Mouse (Mus musculus) heart, postnatal 10 days (tissue): ENCODE data around the gene Agbl4. TPM values are rescaled to one million over a fixed set of nuclear protein-coding genes. Genes with fewer than 3 reads are reported as not detected.

Source experiments
- DNase-seq, 2 experiments: peaks; one replicate each; pipeline ENCODE4 v3.0.0; 2021
- intact Hi-C: fragments of 180-260 bp; cut with DNase I; formaldehyde crosslinking; loops from one replicate; pipeline ENCODE4 v1.15.1; 2025
- total RNA-seq, 2 experiments: library from RNA; stranded (reverse); gene quantifications; 2 replicates each; pipeline ENCODE4 v1.2.3; 2021

The Agbl4 gene
- total RNA-seq, 2 experiments from 2014 or later, result 0.32 to 0.67 TPM

DNA sequence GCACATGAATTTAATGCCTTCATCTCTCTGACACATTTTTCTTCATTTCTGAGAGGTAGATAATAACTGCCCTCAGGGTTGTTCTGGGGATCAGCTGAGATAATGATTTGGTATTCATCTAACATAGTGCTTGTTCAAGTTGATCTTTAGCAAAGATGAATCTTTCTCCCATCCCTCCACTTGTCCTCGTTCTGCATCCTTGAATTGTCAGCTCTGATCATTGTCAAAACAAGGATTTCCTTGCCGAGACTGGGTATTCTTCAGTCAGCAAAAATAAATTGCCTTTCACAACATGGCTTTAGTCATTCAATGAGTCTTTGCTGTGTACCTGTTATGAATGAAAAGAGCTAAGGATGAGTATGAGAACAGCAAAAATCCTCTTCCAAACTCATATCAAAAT lies 970.3 kb downstream of the Agbl4 start:
- no peak for DNase-seq
- intact Hi-C loops, result loop anchor here (5.0 kb wide), 1 partner anchor 35 kb away; no protein-coding TSS in a partner anchor

DNA sequence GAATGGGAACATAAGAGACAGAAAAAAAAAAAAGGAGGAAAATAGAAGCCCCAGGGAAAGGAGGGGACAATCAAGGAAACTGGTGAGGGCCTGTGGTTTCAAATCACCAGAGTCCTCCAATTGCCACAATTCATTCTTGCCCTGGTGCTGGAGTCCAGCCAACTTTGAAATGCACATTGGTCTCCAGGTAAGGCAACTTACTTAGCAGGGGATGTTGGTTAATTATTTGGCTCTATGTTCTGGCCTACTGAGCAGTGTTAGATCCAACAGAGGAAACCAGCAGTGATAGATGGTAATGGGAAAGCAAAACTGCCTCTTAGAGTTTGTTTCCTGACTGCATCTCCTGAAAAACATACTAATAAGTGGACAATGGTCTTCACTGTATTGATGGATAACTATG lies 979.7 kb downstream of the Agbl4 start:
- intact Hi-C loops, result no loop called here
- no peak for DNase-seq

DNA sequence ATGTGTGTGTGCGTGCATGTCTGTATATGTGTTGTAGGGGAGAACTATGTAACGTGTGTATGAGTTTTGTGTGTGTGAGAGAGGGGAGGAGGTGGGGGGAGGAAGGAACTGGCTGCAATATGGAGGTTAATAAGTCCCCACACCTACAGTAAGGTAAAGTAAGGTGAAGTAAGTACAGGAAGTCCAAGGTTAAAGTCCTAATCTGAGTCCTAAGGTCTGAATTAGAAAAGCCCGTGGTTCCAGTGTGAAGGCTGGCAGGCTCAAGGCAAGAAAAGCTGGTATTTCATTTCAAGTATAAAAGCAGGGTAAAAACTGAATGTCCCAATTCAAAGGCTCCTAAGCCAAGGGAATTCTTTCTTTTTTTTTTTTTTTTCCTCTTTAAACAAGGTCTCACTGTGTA lies 980.6 kb downstream of the Agbl4 start:
- no peak for DNase-seq
- intact Hi-C loops, result no loop called here

DNA sequence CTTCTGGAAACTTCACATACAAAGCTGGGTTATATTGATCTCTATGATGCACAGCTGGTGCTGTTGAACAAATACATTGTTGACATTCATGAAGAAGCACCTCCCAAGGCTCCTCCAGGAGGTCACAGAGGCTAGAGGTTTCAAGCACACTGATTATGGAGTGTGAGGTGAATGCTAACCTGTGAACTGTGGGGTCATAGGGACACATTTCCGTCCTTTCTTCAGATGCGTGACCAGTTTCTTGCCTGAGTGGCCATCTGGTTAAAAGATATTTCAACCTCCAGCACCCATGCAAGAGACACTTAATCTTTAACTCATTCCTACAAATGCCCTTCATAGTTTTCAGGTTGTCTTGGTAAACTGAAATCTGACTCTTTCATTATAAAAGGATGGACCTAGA lies 985.6 kb downstream of the Agbl4 start:
- no peak for DNase-seq
- intact Hi-C loops, result no loop called here

DNA sequence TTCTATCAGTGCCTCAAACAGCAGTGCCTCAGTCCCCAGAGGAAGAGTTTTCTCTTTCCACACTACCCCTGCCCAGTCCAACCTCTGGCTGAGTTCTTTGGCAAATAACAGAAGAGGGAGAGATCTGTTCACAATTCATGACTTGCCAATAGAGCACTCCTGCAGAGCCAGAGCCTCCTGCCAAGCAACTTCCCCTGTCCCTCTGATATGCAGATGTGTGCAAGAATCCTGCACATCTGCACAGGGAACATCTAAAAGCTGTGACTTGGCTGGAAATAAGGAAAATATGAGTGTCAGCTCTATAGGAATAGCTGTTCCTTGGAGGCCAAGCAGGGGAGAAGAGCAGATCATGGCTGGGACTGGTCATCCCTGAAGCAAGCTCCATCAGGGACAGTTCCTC lies 993.3 kb downstream of the Agbl4 start:
- intact Hi-C loops, result no loop called here
- peak; percentile 2 to 9 for DNase-seq

DNA sequence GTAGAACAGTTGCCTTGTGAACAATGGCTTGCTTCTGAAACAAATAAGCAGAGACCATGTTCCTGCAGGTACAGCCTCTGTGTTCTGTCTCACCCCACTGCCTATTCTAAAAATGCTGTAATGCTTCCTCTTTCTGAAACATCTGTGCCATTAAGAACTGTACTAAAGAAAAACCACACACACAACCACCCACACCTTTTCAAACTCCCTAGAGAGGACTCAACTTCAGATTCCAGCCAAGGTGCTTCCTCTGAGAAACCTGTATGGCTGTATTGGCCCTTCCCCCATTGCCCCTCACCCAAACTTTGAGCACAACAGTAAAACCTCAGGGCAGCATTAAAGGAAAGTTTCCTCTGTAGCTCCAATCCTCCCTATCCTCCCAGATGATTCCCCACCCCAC lies 1002.3 kb downstream of the Agbl4 start:
- intact Hi-C loops, result loop anchor here (5.0 kb wide), 1 partner anchor 32 kb away; no protein-coding TSS in a partner anchor
- no peak for DNase-seq

DNA sequence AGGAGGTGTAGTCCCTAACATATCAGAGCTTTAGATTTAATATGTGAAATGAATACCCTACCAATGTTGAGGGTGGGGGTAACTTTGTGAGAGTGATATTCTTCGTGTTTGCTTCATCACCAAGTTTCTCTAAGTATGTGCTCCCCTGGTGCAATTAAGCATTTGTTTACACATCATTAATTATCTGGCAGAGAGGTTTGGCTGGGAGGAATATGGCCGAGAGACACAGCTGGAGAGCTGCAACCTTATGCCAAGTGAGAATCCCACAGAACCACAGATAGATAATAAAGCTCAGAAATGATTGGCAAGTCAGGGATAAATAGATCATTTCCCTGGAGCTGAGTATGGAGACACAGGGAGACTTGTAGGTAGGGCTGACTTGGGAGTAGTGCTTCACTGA lies 1003.2 kb downstream of the Agbl4 start:
- DNase-seq, result no peak
- intact Hi-C loops, result loop anchor here (5.0 kb wide), 1 partner anchor 33 kb away; no protein-coding TSS in a partner anchor

DNA sequence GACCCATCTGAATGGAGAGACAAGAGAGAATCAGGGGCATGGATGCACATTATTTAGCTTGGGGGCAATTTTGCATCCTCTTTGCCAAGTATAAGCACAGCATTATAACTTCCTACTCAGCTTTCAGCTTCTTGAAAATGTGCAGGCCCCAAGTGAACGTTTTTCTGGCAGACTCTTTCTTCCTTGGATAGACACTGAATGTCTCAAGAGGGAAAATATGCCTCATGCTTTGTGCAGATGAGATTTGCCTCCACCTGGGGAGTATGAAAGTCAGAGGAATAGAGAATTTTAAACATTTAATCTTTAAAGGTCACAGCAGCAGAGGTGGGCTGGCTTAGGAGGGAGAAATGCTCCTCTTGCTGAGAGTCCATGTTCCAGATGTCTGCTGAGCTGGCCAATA lies 1005.8 kb downstream of the Agbl4 start:
- no peak for DNase-seq
- intact Hi-C loops, result loop anchor here (5.0 kb wide), 1 partner anchor 36 kb away; no protein-coding TSS in a partner anchor

DNA sequence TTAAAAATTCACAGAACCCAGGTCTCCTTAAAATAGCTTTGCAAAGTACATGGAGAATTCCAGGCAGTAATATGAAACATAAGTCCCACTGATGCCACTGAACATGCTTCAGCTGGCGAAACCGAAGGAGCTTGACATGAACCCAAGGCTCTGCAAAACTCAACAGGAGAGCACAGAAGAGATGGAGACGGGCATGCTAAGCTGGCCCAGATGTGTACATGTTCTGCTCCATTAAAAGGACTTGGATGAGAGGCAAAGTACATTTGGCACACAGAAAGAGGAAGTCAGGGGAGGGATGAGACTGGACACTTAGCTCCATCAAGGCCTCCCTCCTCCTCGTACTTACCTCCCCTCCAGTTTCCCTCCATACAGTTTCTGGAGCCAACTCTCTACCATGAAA lies 1013.3 kb downstream of the Agbl4 start:
- no peak for DNase-seq
- intact Hi-C loops, result no loop called here

DNA sequence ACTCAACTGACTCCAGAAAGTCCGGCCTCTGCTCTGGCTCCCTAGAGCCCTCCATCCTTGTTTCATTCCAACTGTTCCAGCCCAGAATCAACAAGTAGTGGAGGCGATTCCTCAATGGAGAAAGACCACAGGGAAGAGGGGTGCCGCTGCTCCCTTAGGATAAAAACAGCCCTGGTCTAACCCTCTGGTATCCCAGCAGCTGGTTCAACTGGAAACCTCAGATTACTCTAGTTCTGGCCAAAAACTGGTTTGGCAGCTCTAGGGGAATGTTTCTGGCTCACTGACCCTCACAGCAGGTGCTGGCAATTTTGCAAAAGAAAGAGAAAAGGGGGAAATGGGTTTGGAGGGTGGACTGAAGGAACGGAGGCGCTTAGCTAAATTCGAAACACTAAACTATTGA lies 1016.9 kb downstream of the Agbl4 start:
- peak in 1 of 2 experiments; percentile 42 for DNase-seq
- intact Hi-C loops, result no loop called here

DNA sequence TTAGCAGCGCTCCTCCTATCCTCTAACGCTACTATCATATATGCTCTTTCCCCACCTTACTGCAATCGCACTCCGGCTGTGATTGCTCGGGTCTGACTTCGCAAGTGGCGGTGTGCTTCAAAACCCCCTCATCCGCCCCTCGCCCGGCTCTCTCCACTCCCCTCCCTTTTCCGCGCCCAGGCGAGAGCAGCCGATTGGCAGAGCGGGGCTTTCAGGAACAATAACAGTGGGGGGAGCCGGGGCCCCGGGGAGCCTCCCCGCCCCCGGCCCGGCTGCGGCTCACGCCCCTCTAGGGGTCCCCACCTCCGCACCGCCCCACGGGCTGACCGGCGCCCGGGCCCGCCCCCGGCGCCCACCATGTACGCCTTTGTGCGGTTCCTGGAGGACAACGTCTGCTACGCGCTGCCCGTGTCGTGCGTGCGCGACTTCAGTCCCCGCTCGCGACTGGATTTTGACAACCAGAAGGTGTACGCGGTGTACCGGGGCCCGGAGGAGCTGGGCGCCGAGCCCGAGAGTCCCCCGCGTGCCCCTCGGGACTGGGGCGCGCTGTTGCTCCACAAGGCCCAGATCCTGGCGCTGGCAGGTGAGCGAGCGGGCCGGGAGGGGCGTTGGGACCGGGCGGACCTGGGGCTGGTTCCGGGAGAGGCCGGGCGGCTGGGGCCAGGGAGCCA lies 1017.5 kb downstream of the Agbl4 start, which contains the start of gene Bend5:
Bend5 (plus strand) TSS at position 189 of the 671 bp plus-strand sequence.
- intact Hi-C loops, result no loop called here
- peak; percentile 82 for DNase-seq

DNA sequence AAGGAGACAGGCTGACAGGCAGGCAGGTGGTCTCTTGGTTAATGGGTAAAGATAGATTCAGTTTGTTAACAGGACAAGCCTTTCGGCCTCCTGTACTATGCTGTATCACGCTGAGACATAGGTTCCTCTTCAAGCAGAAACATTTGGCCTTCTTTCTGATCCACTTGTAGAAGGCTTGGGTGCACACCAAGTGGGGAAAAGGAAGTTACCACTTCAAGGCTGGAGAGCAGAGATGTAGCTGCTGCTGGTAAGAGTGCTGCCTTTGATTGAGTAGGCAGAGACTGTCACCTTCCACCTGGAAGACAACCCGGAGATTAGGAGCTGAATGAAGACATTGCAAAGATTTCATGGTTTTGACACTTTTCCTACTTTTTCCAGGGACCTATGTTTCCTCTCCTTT lies 1018.7 kb downstream of the Agbl4 start:
- DNase-seq, result no peak
- intact Hi-C loops, result no loop called here

DNA sequence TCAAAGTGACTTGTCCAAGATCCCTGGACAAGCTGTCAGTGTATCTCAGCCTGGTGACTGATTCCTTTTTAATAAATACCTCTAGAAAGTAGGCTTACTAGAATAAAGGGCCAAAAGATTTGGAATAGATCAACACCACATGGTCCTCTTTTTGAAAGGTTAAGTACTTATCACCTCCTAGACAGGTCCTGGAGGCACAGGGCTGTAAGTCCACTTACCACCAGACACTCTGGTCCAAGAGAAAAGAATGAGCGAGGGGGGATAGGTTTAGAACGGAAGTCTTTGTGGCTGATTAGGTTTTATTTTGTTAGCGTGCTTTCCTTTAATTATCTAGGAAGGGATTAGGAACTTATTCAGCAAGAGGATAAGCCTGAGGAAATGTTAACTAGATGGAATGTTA lies 1019.1 kb downstream of the Agbl4 start:
- no peak for DNase-seq
- intact Hi-C loops, result no loop called here

DNA sequence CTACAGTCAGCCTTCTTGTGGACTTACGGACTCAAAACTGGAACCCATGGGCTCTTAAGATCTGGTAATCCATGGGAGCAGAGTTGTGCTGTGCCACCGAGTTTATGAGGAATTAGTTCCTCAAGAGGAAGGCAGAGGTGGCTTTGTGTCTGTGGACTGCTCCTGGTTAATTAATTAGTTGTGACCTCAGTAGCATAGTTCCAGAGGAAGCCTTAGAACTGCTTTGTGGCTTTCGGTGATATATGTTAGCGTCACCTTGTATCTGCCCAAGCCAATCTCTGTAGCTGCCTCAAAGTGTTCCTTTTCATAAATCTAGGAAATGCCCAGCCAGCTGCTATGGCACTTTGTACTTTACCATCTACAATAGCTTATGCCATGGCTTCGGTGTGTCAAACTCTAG lies 1020.3 kb downstream of the Agbl4 start:
- intact Hi-C loops, result no loop called here
- no peak for DNase-seq

DNA sequence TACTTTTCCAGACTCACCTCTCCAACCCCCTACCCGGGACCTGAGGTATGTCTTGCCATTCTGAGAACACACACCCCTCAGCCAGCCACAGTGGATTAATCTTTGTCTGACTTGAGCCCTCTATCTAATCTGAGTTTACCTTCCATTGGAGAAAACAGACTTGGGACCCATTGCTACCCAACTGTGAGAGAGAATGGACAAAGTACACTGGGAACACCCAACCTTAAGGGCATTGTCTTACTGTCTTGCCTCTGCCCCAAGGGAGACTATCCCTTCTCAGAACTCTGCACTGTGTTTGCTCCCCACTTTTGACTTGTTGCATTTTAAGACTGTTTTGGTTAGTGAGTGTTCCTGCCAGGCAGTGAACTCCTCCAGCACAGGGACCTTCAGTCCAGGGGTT lies 1022.0 kb downstream of the Agbl4 start:
- intact Hi-C loops, result no loop called here
- no peak for DNase-seq

DNA sequence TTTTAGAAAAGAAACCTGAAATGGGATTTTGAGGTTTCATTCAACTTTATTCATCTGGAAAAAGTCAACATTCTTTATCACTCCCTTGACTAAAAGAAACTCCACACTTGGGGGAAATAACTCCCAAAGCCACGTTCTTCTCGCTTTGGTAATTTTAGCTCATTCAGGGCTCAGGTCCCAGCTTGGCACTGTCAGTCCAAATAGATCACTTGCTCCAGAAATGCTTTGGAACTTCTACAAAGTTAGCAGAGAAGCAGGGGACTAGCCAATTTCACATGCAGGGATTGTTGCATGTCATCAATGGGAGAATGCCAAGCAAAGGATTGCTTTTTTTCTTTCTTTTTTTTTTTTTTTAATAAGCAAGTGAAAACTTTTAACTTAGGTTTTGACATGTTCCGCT lies 1022.6 kb downstream of the Agbl4 start:
- intact Hi-C loops, result loop anchor here (5.0 kb wide), 1 partner anchor 207 kb away; no protein-coding TSS in a partner anchor
- DNase-seq, result peak; percentile 52 to 59

DNA sequence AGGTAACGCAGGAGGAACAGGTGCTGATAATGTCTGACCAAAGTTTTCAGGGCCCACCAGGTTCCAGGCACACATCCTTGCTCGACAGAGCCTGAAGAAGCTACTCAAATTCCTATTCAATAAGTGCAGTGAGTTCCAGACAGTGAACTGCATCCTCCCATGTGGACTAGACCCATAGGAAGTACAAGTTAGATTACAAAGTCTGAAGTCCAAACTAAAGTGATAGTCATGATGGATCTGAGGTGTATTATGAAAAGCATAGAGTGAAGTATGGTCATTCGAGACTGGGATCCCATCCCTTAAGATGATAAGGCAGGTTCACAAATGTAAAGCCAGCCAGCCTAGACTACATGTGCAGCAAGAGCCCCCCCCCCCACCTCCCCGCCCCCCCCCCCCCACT lies 1023.5 kb downstream of the Agbl4 start:
- intact Hi-C loops, result loop anchor here (5.0 kb wide), 1 partner anchor 206 kb away; no protein-coding TSS in a partner anchor
- DNase-seq, result no peak

DNA sequence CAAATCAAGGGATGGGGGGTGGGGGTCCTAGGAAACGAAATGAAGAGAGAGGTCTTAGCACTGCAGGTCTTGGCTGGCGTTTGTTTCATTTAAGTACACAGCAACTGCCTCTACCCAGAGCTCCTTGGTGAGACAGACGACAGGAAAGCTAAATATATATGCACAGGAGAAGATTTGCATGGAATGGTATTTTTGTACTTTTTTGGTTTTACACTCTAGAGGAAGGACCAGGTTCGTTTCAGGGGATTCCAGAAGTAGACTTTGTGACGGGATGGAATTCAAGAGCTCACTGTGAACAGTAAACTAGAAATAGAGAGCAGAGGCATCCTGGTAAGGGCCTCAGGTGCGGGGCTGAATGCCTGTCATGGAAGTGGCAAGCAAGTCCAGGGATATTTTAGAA lies 1024.3 kb downstream of the Agbl4 start:
- intact Hi-C loops, result loop anchor here (5.0 kb wide), 1 partner anchor 206 kb away; no protein-coding TSS in a partner anchor
- no peak for DNase-seq

DNA sequence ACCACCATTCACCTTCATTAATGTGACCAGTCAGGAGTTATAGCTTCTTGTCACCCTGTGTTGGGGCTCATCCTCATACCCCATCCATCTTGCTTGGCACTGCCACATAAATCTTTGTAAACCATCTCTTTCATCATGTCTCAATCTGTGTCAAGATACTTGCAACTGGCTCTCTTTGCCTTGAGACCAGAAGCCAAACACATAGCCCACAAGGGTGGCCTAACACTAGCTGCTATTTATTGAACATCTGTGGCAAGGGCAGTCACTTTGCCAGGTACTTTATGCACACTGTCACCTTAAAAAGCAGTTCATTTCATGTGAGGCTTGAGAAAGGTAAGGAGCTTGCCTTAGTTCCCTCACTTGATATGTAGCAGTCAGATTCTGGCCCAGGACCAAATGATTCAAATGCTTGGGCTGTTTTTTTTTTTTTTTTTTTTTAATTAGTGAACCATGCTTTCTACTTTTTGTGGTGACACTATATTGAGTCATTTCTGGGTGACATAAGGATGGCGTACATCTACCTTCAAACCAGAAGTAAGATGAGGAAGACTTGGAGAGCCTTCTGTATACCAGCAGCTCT lies 1027.0 kb downstream of the Agbl4 start:
- intact Hi-C loops, result loop anchor here (5.0 kb wide), 1 partner anchor 203 kb away; no protein-coding TSS in a partner anchor
- DNase-seq, result no peak

DNA sequence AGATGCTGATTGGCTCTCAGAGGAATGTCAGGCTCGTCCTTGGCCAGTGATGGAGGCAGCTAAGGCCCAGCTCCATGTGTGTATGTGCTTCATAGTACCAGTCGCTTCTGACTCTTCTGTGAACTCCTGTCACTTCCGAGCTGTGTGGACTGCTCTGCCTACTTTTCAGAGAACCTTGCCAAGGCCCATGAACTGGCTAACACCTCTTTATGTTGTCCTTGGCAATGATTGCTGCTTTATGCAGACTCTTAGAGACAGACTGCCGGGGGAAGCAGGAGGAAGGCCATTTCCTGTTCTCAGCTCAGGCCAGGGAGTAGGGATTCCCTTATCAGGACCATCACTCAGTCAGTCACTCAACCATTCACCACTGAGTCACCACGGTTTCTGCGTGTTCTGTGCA lies 1027.7 kb downstream of the Agbl4 start:
- intact Hi-C loops, result no loop called here

DNA sequence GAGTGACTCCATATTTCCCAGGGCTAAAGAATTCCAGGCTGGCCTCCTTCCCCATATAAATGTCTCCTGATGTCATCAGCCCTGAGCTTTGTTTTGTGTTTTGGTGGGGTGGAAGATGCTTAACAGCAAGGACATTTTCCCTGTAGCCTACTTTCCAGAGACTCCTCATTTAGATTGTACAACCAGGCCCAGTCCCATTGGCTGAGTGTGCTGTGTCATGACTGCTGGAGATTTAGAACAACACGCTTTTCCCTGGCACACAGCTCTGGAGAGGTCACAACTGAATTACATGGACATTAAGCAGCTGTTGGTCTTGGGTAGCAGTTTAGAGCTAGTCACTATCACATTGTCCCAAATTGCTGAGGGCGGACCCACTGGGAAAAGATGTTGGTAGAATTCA lies 1033.7 kb downstream of the Agbl4 start:
- intact Hi-C loops, result no loop called here
- DNase-seq, result peak; percentile 59 to 67

More for the DNA sequence above, 1027.7 kb downstream of the Agbl4 start:
- DNase-seq, result peak in 1 of 2 experiments; percentile 17

DNA sequence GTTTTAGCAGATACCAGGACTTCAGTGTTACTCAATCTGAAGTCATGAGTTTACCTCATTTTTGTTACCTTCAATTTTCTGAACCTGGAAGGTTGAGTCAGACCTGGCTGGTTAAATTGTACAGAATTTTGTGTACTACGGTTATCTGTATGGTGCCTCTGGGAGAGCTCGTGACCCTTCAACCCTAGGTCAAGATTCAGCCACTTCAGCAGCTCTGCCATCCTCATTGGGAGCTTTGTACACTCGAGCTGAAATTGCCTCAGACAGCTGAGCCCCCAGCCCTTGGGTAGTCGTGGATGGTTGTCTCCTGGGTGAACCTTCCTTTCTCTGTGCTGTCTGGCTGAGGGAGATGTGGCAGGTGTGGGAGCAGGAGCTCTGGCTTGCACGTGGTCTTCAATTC lies 1034.6 kb downstream of the Agbl4 start:
- DNase-seq, result no peak

More for the DNA sequence above, 1034.6 kb downstream of the Agbl4 start:
- intact Hi-C loops, result no loop called here
